Mouse (Mus musculus) bone marrow, adult 2 months (tissue): ENCODE measurements around the gene Nyap2.

Source experiments
- CTCF ChIP-seq: fragments of 200-500 bp; IDR thresholded peaks from 2 replicates; pipeline ENCODE4 v1.5.1; 2011; ENCODE audit warnings: low read length, control low read depth; ENCODE audit not compliant: control insufficient read depth, insufficient read depth
- POLR2A ChIP-seq: fragments of 200-500 bp; IDR thresholded peaks from 2 replicates; pipeline ENCODE4 v1.6.1; 2011; ENCODE audit warnings: low read depth, mild to moderate bottlenecking, control low read depth, low read length, borderline replicate concordance; ENCODE audit not compliant: control insufficient read depth

GRCm38 (mm10) chr1:81287088-81287487 lies 210.3 kb downstream of the Nyap2 start:
- TF ChIP-seq CTCF = no peak
- no peak for TF ChIP-seq POLR2A
